Comparison of ENCODE assay signal across 8 mouse cellular contexts in the genomic region with DNA sequence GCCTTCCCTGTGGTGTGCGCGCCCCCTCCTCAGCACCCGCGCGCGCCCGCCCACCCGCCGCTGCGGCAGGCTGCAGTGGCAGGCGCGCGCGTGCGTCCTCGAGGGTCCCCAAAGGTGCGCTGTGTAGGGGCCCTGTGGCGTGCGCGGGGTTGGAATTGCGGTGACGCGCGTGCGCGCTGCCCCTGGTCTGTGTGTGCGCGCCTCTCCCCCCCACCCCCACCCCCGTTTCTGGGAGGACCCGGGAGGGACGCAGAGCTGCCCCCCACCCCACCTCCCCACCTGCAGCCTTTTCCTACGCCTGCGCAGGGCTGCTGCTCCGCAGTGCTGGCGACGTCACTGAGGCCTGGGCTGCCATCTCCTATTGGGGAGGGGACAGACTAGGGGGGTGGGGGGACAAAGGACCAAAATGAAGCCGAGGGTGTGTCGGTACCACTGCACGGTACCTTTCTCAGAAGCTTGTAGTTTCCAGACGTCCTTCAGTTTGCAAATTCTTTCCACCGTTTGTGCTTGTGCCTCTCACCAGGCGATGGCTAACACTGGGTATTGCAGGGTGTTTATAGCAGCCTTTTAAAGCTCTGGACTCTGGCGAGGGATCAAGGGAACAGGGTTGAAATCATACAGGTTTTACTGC. TPM values are rescaled to one million over a fixed set of nuclear protein-coding genes. Genes with fewer than 3 reads are reported as not detected.
A peak's percentile ranks its signal among the peaks of the same experiment; 100 is the strongest.
DNase-seq lines count a peak whose midpoint lies in the region; ATAC-seq lines count a peak whose summit lies in the region.

A gene (minus strand): TSS at position 542 of the 631 bp plus-strand sequence.

- peak within 1 kb of the TSS; percentile 61 for H3K4me2 ChIP-seq in intestine, embryonic 15.5 days (replicated peaks)
- H3K4me2 ChIP-seq in limb, embryonic 11.5 days (ENCODE audit: low read depth, severe bottlenecking) = peak within 1 kb of the TSS; percentile 60
- peak within 1 kb of the TSS; percentile 60 for H3K4me2 ChIP-seq in midbrain, embryonic 13.5 days (replicated peaks)

- peak within 1 kb of the TSS; percentile 92 for H3K4me3 ChIP-seq in intestine, embryonic 15.5 days (replicated peaks)
- peak within 1 kb of the TSS; percentile 80 for H3K4me3 ChIP-seq in limb, embryonic 11.5 days (ENCODE audit: low read depth, low read length)
- H3K4me3 ChIP-seq in midbrain, embryonic 13.5 days (replicated peaks) = peak within 1 kb of the TSS; percentile 90

- DNase-seq in thymus, postnatal 0 days (ENCODE audit: low spot score) = peak; percentile 87
- no peak for DNase-seq in thymus, postnatal 10 days (ENCODE audit: low spot score in 2 of 2)
- DNase-seq in cerebellum, postnatal 36 days = peak; percentile 66 to 69
- peak; percentile 25 to 42 for DNase-seq in gastrocnemius, postnatal 36 days
- peak; percentile 87 for DNase-seq in limb, embryonic 11.5 days (ENCODE audit: low spot score)
- DNase-seq in telencephalon, adult 2 months (ENCODE audit: low read depth, low spot score) = peak; percentile 60

- ATAC-seq in intestine, embryonic 15.5 days = peak; percentile 76
- ATAC-seq in limb, embryonic 11.5 days (ENCODE audit: insufficient number of reproducible peaks, low FRiP score, low TSS enrichment, low read depth) = peak; percentile 89
- peak; percentile 89 for ATAC-seq in midbrain, embryonic 13.5 days

- H3K9ac ChIP-seq in intestine, embryonic 15.5 days = peak within 1 kb of the TSS; percentile 97
- H3K9ac ChIP-seq in limb, embryonic 11.5 days (ENCODE audit: low read length) = peak within 1 kb of the TSS; percentile 96
- H3K9ac ChIP-seq in midbrain, embryonic 13.5 days (replicated peaks) = peak within 1 kb of the TSS; percentile 99

- no peaks in the 10 kb centered on the region for H3K9me3 ChIP-seq in intestine, embryonic 15.5 days
- H3K9me3 ChIP-seq in limb, embryonic 11.5 days (ENCODE audit: control insufficient read depth, low read length) = no peaks in the 10 kb centered on the region
- H3K9me3 ChIP-seq in midbrain, embryonic 13.5 days = no peaks in the 10 kb centered on the region

- H3K36me3 ChIP-seq in intestine, embryonic 15.5 days = no peaks in the 10 kb centered on the region
- H3K36me3 ChIP-seq in limb, embryonic 11.5 days (ENCODE audit: control insufficient read depth, insufficient read depth, low read length) = no peaks in the 10 kb centered on the region
- H3K36me3 ChIP-seq in midbrain, embryonic 13.5 days = no peaks in the 10 kb centered on the region

- H3K27me3 ChIP-seq in intestine, embryonic 15.5 days (replicated peaks) = no peaks in the 10 kb centered on the region
- H3K27me3 ChIP-seq in limb, embryonic 11.5 days (ENCODE audit: control insufficient read depth, insufficient read depth, low read length) = no peaks in the 10 kb centered on the region
- no peaks in the 10 kb centered on the region for H3K27me3 ChIP-seq in midbrain, embryonic 13.5 days

- intact Hi-C loops in gastrocnemius, postnatal 36 days (cut with DNase I) = no loop called here

- H3K27ac ChIP-seq in intestine, embryonic 15.5 days = peak within 1 kb of the TSS; percentile 99
- H3K27ac ChIP-seq in limb, embryonic 11.5 days (replicated peaks; ENCODE audit: low read depth, low read length) = peak within 1 kb of the TSS; percentile 93
- H3K27ac ChIP-seq in midbrain, embryonic 13.5 days = peak within 1 kb of the TSS; percentile 99

- 0 out of 2 replicates have a peak, but pooled peaks cover 2% of the 10 kb centered on the region for H3K4me1 ChIP-seq in intestine, embryonic 15.5 days (replicated peaks)
- H3K4me1 ChIP-seq in limb, embryonic 11.5 days (ENCODE audit: control insufficient read depth, insufficient read depth, low read length) = peaks cover 8% of the 10 kb centered on the region; the same call in 1 of the 2 replicates
- peaks cover 45% of the 10 kb centered on the region for H3K4me1 ChIP-seq in midbrain, embryonic 13.5 days (replicated peaks)

- WGBS in intestine, embryonic 15.5 days = under 1% methylated on average over 42 of the region's 43 CpGs
- WGBS in limb, embryonic 11.5 days = under 1% methylated on average over 42 of the region's 43 CpGs
- WGBS in midbrain, embryonic 13.5 days = under 1% methylated on average over 30 of the region's 43 CpGs

RNA-seq across cellular contexts. Expression of the gene that starts here (rescaled TPM):
- polyA plus RNA-seq in thymus, postnatal 0 days (2015; fragmentation: Nextera tagmentation; extraction: Ambion mirVana) = 123 and 126 TPM in 2 replicates
- 100 to 1,000 TPM; 104 to 134 TPM for total RNA-seq in gastrocnemius, postnatal 36 days (2021)
- 120 and 124 TPM in 2 replicates for polyA plus RNA-seq in intestine, embryonic 15.5 days (2015; fragmentation: Nextera tagmentation; extraction: Ambion mirVana)
- 70.0 and 74.2 TPM in 2 replicates for polyA plus RNA-seq in limb, embryonic 11.5 days (2014; fragmentation: Nextera tagmentation; extraction: Ambion mirVana)
- polyA plus RNA-seq in midbrain, embryonic 13.5 days (2015; fragmentation: Nextera tagmentation; extraction: Ambion mirVana) = 134 and 157 TPM in 2 replicates

Comparison
In these comparisons a context has a peak if more than half of its experiments do, and no peak if none do; other contexts are left out.
1. DNase-seq: peak in thymus, postnatal 0 days (single experiment), cerebellum, postnatal 36 days (2 of 2), gastrocnemius, postnatal 36 days (2 of 2), limb, embryonic 11.5 days (single experiment) and telencephalon, adult 2 months (single experiment); none in thymus, postnatal 10 days (0 of 2).
2. Peak in every context shown above with its lines, with median percentiles within 50 percentile points of each other: ATAC-seq, H3K27ac ChIP-seq, H3K4me2 ChIP-seq, H3K4me3 ChIP-seq and H3K9ac ChIP-seq.